Mouse (Mus musculus): ENCODE data around the gene Tas1r1.

The Tas1r1 gene

GRCm38 (mm10) chr4:151994228-151995171, 43.9 kb downstream of the Tas1r1 start:
- H3K4me1 ChIP-seq (replicated peaks; ENCODE audit: low read depth, low read length) = peaks cover 77% of the 10 kb centered on the region
- TF ChIP-seq NANOG (IDR thresholded peaks at IDR 0.05; ENCODE audit: borderline replicate concordance, low read length) (no peak), CTCF (conservative IDR thresholded peaks at IDR 0.05; ENCODE audit: low read length) (no peak), POU5F1 (IDR thresholded peaks at IDR 0.05; ENCODE audit: borderline replicate concordance, low read length) (no peak)
- H3K4me3 ChIP-seq (replicated peaks; ENCODE audit: low read length) = peak overlapping the region; percentile 97
- H3K27me3 ChIP-seq (ENCODE audit: insufficient read depth, low read length) = peaks cover 38% of the 10 kb centered on the region
- H3K36me3 ChIP-seq (ENCODE audit: insufficient read depth, low read length) = peaks cover 45% of the 10 kb centered on the region
- H3K9me3 ChIP-seq (ENCODE audit: low read length) = no peaks in the 10 kb centered on the region

- H3K9me3 ChIP-seq (ENCODE audit: low read length) = no peaks in the 10 kb centered on the region
- peaks cover 33% of the 10 kb centered on the region for H3K27me3 ChIP-seq (ENCODE audit: insufficient read depth, low read length)
- H3K36me3 ChIP-seq (ENCODE audit: insufficient read depth, low read length) = peaks cover 50% of the 10 kb centered on the region
- H3K4me3 ChIP-seq (replicated peaks; ENCODE audit: low read length) = no peak overlapping the region
- TF ChIP-seq CTCF (conservative IDR thresholded peaks at IDR 0.05; ENCODE audit: low read length) (no peak), NANOG (IDR thresholded peaks at IDR 0.05; ENCODE audit: borderline replicate concordance, low read length) (no peak), POU5F1 (IDR thresholded peaks at IDR 0.05; ENCODE audit: borderline replicate concordance, low read length) (no peak)
- peaks cover 75% of the 10 kb centered on the region for H3K4me1 ChIP-seq (replicated peaks; ENCODE audit: low read depth, low read length)
Observed at GRCm38 (mm10) chr4:151993035-151993434, 45.3 kb downstream of the Tas1r1 start.

- H3K27me3 ChIP-seq (ENCODE audit: insufficient read depth, low read length) = peaks cover 23% of the 10 kb centered on the region
- H3K4me1 ChIP-seq (replicated peaks; ENCODE audit: low read depth, low read length) = peaks cover 74% of the 10 kb centered on the region
- H3K9me3 ChIP-seq (ENCODE audit: low read length) = no peaks in the 10 kb centered on the region
- peaks cover 50% of the 10 kb centered on the region for H3K36me3 ChIP-seq (ENCODE audit: insufficient read depth, low read length)
- H3K4me3 ChIP-seq (replicated peaks; ENCODE audit: low read length) = no peak overlapping the region
- TF ChIP-seq POU5F1 (IDR thresholded peaks at IDR 0.05; ENCODE audit: borderline replicate concordance, low read length) (no peak), NANOG (IDR thresholded peaks at IDR 0.05; ENCODE audit: borderline replicate concordance, low read length) (no peak), CTCF (conservative IDR thresholded peaks at IDR 0.05; ENCODE audit: low read length) (no peak)
Observed at GRCm38 (mm10) chr4:151992091-151992490, 46.3 kb downstream of the Tas1r1 start.

- peaks cover 10% of the 10 kb centered on the region for H3K27me3 ChIP-seq (ENCODE audit: insufficient read depth, low read length)
- H3K36me3 ChIP-seq (ENCODE audit: insufficient read depth, low read length) = peaks cover 59% of the 10 kb centered on the region
- TF ChIP-seq POU5F1 (IDR thresholded peaks at IDR 0.05; ENCODE audit: borderline replicate concordance, low read length) = no peak
- no peak for TF ChIP-seq CTCF (conservative IDR thresholded peaks at IDR 0.05; ENCODE audit: low read length)
- TF ChIP-seq NANOG (IDR thresholded peaks at IDR 0.05; ENCODE audit: borderline replicate concordance, low read length) = no peak
- peak overlapping the region; percentile 91 for H3K4me3 ChIP-seq (replicated peaks; ENCODE audit: low read length)
- H3K4me1 ChIP-seq (replicated peaks; ENCODE audit: low read depth, low read length) = peaks cover 89% of the 10 kb centered on the region
- H3K9me3 ChIP-seq (ENCODE audit: low read length) = no peaks in the 10 kb centered on the region
Observed at GRCm38 (mm10) chr4:151989110-151989488, 49.3 kb downstream of the Tas1r1 start.

GRCm38 (mm10) chr4:151988342-151989109, 49.8 kb downstream of the Tas1r1 start, which contains the start of gene Thap3:
Thap3 (minus strand) TSS chr4:151988997.
- Histone ChIP-seq H3K9me3 (ENCODE audit: low read length) (no peaks in the 10 kb centered on the region), H3K4me3 (replicated peaks; ENCODE audit: low read length) (peak within 1 kb of the TSS; percentile 91), H3K27me3 (ENCODE audit: insufficient read depth, low read length) (peaks cover 5% of the 10 kb centered on the region), H3K4me1 (replicated peaks; ENCODE audit: low read depth, low read length) (peaks cover 89% of the 10 kb centered on the region), H3K36me3 (ENCODE audit: insufficient read depth, low read length) (peaks cover 58% of the 10 kb centered on the region)
- no peak for TF ChIP-seq POU5F1 (IDR thresholded peaks at IDR 0.05; ENCODE audit: borderline replicate concordance, low read length)
- no peak for TF ChIP-seq CTCF (conservative IDR thresholded peaks at IDR 0.05; ENCODE audit: low read length)
- no peak for TF ChIP-seq NANOG (IDR thresholded peaks at IDR 0.05; ENCODE audit: borderline replicate concordance, low read length)

- Histone ChIP-seq H3K4me3 (replicated peaks; ENCODE audit: low read length) (peak overlapping the region; percentile 91), H3K4me1 (replicated peaks; ENCODE audit: low read depth, low read length) (peaks cover 89% of the 10 kb centered on the region), H3K27me3 (ENCODE audit: insufficient read depth, low read length) (no peaks in the 10 kb centered on the region), H3K9me3 (ENCODE audit: low read length) (no peaks in the 10 kb centered on the region), H3K36me3 (ENCODE audit: insufficient read depth, low read length) (peaks cover 58% of the 10 kb centered on the region)
- no peak for TF ChIP-seq CTCF (conservative IDR thresholded peaks at IDR 0.05; ENCODE audit: low read length)
- TF ChIP-seq NANOG (IDR thresholded peaks at IDR 0.05; ENCODE audit: borderline replicate concordance, low read length) = no peak
- TF ChIP-seq POU5F1 (IDR thresholded peaks at IDR 0.05; ENCODE audit: borderline replicate concordance, low read length) = no peak
Observed at GRCm38 (mm10) chr4:151988014-151988341, 50.4 kb downstream of the Tas1r1 start.

- TF ChIP-seq CTCF (conservative IDR thresholded peaks at IDR 0.05; ENCODE audit: low read length) = no peak
- TF ChIP-seq POU5F1 (IDR thresholded peaks at IDR 0.05; ENCODE audit: borderline replicate concordance, low read length) = no peak
- no peak for TF ChIP-seq NANOG (IDR thresholded peaks at IDR 0.05; ENCODE audit: borderline replicate concordance, low read length)
- peaks cover 58% of the 10 kb centered on the region for H3K36me3 ChIP-seq (ENCODE audit: insufficient read depth, low read length)
- H3K4me1 ChIP-seq (replicated peaks; ENCODE audit: low read depth, low read length) = peaks cover 89% of the 10 kb centered on the region
- peak overlapping the region; percentile 32; the same call in 1 of the 2 replicates for H3K4me3 ChIP-seq (replicated peaks; ENCODE audit: low read length)
- H3K27me3 ChIP-seq (ENCODE audit: insufficient read depth, low read length) = no peaks in the 10 kb centered on the region
- no peaks in the 10 kb centered on the region for H3K9me3 ChIP-seq (ENCODE audit: low read length)
Observed at GRCm38 (mm10) chr4:151986650-151987049, 51.7 kb downstream of the Tas1r1 start.

- H3K9me3 ChIP-seq (ENCODE audit: low read length) = no peaks in the 10 kb centered on the region
- H3K4me3 ChIP-seq (replicated peaks; ENCODE audit: low read length) = peak overlapping the region; percentile 26
- TF ChIP-seq NANOG (IDR thresholded peaks at IDR 0.05; ENCODE audit: borderline replicate concordance, low read length) (no peak), CTCF (conservative IDR thresholded peaks at IDR 0.05; ENCODE audit: low read length) (no peak), POU5F1 (IDR thresholded peaks at IDR 0.05; ENCODE audit: borderline replicate concordance, low read length) (no peak)
- H3K36me3 ChIP-seq (ENCODE audit: insufficient read depth, low read length) = peaks cover 58% of the 10 kb centered on the region
- H3K27me3 ChIP-seq (ENCODE audit: insufficient read depth, low read length) = no peaks in the 10 kb centered on the region
- H3K4me1 ChIP-seq (replicated peaks; ENCODE audit: low read depth, low read length) = peaks cover 88% of the 10 kb centered on the region
Observed at GRCm38 (mm10) chr4:151985886-151986285, 52.5 kb downstream of the Tas1r1 start.

All from E14TG2a.4 (cell line).